Mouse (Mus musculus) olfactory bulb, adult 2 months (tissue): ENCODE results near the gene Pax8.

Experiments
- CTCF ChIP-seq: fragments of 200-500 bp; IDR thresholded peaks from 2 replicates; pipeline ENCODE4 v1.5.1; 2012; ENCODE audit warnings: low read depth, mild to moderate bottlenecking, low read length, moderate library complexity; ENCODE audit not compliant: insufficient read depth
- POLR2A ChIP-seq: fragments of 200-500 bp; IDR thresholded peaks from 2 replicates; pipeline ENCODE4 v1.6.1; 2012; ENCODE audit warnings: mild to moderate bottlenecking, low read depth, low read length, moderate library complexity; ENCODE audit not compliant: insufficient read depth

GRCm38 (mm10) chr2:24443256-24443790, 32.1 kb downstream of the Pax8 start:
- no peak for TF ChIP-seq CTCF
- no peak for TF ChIP-seq POLR2A
